Mouse (Mus musculus) T-helper 1 cell (primary cell): ENCODE data around the gene Zbtb45.

ENCODE experiments used
- in situ Hi-C: fragments of 300-600 bp; cut with MboI, MseI; formaldehyde crosslinking; loops from one replicate; pipeline ENCODE4 v1.15.1; 2025; ENCODE audit warnings: high pct_unique_total_duplicates

Zbtb45 gene

DNA sequence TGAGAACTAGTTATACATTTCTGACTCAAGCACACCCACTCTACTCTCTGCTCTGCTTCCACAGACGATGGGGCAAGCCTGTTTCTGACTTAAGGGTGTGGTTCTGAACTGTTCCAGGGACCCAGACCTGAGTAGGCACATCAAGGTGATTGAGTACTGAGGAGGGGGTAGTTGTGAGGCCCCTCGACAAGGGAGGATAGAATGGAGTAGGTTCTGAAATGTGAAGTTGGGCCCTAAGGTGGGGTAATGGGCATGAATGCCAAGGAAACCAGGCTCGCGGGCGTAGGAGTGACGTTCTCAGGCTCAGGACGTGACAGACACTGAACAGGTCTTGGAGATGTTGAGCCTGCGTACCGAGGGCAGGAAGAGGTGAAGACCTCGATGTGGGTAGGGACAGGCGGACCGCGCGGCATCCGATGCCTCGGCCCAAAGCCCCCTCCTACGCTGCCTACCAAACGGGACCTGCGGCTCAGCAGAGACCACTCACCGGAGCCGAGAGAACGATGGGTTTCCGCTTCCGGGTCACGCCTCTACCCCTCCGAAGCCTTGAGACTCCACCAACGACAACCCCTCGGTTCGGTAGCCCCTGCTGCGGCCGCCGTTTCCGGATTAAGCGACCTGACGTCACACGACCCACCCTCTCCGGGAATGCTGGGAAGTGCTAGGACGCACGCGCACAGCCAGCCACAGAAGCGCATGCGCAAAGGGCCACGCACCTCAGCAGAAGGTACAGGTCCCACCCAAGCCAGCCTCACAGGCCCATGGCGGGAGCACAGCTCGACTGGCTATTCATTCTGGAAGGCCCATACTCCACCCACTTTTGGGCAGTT is 24.5 kb upstream of the Zbtb45 start, which contains the start of gene Chmp2a:
Gene Chmp2a, minus strand, starts transcription at position 660 of the 830 bp plus-strand sequence.
- in situ Hi-C loops: no loop called here

DNA sequence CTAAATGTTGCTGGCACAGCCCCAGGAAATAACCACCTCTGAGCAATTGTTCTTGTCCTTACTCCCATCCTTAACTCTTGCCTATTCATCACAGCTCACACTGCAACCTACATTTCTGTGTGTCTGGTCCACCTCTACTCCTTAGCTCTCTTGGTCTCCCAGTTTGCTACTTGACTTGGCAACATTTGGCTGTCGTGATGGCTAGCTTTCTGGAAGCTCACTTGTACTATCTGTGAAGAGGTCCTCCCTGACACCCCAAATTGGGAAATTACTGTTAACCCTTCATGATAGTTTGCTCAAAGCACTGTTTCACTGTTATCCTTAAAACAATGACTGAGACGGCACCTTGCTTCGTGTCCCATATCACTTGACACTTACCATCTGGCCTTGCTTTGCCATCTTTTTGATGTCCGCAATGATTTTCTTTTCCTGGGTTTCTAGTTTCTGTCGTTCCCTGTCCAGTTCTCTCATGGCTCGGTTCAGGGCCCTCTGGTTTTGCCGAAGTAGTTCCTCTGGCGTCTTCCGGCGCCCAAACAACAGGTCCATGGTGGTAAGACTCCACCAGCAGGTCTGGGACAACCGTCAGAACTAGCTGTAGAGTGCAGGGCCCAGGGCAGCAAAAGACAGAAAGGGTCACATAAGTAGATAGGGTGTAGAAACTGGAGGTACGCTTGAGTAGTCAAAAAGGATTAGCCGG is 23.8 kb upstream of the Zbtb45 start:
- in situ Hi-C loops: no loop called here

DNA sequence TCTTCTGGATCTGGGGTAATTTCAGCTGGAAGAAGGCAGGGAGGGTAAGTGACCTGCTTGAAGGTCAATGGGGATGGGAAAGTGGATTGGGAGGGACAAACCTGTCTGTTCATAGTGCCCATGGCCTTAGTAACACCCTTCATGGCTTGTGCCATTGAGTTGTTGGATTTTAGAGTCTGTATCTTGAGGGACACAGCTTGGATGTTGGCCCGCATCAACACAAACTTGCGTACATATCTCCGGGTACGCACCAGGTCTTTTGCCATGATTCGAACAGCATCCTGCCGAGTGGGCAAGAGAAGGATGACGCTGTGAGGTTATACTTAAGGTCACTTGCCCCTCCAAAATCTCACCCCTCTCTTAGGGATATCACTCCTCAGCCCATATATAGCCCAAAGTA is 22.7 kb upstream of the Zbtb45 start:
- in situ Hi-C loops: no loop called here

DNA sequence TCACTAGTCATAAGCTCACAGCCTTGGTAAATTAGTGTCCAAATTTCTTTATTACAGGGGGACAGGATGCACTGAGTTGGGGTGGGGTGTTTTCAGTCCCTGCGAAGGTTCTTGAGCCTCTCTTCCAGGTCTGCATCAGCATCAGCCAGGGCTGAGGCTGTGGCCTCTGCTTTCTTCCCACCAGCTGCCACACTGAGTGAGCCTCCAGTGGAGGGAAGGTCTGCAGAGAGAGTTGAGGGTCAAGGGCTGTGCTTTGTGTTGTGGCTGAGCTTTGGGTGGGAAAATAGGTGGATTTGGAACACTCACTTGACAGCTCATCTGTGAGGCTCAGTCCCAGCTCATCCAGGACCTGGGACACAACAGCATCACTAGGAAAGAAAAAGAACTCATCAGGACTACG is 22.1 kb upstream of the Zbtb45 start:
- in situ Hi-C loops: no loop called here

DNA sequence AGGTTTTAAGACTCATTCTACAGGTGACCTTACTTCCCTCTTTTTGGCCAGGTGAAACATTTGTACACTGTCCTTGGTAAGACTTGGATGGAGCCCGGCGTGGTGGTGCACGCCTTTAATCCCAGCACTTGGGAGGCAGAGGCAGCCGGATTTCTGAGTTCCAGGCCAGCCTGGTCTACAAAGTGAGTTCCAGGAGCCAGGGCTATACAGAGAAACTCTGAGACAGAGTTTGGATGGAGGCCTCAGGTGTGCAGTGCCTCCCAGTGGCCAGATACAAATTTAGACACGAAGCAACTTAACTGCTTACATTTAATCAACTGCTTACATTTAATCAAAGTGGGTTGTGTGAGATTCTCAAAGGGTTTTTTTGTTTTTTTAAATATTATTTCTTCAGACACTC is 21.2 kb upstream of the Zbtb45 start:
- in situ Hi-C loops: no loop called here

DNA sequence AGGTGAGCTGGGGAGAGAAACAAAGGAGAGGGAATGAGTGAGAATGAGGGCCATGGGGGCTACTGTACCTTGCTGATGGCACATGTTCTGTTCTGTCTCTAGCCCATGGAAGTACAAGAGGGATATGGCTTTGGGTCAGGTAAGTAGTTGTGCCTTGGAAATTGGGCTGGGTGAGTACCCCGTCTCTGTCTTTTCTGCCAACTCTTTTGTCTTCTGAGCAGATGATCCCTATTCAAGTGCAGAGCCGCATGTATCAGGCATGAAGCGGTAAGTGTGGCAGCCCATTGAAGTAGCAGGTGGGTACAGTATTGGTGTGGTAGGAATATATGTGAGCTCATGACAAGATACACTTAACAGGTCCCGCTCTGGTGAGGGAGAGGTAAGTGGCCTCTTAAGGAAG is 19.2 kb upstream of the Zbtb45 start:
- in situ Hi-C loops: no loop called here

DNA sequence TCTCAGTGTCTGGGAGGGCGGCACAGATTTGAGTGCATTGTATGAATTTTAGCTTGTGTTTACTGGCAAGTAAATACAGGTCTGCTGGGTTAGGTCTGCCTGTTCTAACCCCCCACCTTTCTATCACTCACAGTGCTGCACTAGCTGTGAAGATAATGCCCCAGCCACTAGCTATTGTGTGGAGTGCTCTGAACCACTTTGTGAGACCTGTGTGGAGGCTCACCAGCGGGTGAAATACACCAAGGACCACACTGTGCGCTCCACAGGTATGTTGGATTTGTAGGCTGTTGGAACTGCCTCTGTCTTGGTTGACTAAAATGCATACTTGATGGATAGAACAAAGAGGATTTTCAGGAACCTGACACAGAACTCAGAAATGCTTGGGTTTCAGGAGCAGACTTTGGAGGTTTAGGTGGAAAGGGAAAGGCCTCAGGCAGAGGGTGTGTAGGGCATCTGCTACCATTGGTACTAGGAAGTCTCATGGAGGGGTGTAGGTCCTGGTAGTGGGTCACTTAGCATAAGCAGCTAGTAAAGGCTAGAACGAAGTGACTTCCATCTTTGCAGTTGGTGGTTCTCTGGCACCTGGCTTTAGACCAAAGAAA is 15.8 kb upstream of the Zbtb45 start:
- in situ Hi-C loops: no loop called here

DNA sequence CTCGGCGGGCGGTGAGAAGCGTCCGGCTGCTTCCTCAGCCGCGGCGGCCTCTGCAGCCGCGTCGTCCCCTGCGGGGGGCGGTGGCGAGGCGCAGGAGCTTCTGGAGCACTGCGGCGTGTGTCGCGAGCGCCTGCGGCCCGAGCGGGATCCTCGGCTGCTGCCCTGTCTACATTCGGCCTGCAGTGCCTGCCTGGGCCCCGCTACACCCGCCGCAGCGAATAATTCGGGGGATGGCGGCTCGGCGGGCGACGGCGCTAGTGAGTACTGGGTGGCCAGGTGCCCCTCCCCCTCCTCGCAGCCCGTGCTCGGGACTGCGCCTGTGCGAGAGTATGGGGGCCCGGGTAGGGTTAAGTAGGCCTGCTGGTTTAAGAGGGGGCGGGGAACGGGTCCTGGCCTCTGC is 15.0 kb upstream of the Zbtb45 start:
- in situ Hi-C loops: no loop called here

DNA sequence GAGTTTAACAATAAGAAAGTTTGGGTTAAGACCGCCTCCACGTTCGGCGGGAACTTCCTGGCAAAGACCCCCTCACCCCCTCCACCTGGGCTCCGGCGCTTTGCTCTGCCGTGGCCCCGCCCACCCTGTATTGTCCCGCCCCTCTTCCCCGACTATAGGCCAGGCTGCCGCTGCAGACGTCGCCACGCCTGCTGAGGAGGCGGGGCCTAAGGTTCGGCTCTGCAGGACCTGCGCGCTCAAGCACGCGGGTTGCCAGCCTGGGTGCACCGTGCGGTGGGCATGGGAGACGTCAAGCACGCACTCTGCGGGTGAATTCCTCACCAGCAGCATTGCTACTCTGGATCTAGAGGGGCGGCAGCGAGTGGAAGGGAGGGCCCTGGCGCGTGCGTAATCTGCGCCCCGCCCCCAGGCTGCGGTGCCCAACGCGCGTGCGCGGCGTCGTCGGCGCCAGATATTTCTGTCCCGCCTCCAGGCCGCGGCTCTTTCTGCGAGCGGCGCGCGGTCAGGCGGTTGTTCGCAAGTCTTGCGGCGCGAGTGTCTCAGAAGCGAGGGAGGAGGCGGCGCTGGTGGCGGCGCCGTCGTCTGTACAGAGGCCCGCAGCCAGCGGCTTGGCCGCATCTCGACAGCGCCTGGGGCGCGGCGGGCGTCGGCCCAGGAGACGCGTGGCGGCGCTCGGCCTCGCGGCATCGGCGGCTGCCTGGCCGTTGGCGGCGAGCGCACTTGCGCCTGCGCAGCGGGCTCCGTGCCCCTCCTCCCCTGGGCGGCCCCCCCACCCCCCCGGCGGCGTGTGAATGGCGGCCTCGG is 14.3 kb upstream of the Zbtb45 start:
- in situ Hi-C loops: no loop called here

DNA sequence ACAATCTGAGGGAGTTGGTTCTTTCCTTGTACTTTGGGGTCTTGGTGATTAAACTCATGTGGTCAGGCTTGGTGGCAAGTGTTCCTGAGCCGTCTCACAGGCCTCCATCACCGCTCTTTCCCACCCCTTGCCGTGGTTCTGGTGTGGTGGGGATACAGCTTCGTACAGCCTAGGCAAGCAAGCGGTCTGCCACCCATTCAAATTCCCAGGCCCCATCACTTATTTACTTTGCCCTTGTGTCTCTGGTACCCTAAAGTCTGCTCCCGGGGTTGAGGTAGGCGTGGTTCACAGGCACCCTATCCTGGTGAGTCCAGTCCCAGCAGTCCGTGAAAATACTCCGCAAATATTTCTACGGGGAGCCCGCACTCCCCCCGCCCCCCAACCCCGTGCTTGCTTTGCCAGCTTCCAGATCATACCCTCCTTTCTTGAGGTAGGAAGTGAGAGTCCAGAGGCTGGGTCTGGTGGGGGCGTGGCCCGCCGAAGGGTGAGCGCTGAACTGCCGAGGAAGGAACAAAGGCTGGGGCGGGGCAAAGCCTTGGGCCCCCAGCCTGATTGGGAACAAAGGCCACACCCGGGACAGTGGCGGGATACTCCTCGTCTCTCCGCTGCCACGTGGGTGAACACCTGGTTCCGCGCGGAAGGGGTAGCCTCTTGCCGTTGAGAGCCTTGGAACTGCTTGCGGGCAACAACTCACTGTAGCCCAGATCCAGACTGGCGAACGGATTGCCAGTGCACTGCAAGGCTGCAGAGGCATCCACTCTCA is 13.1 kb upstream of the Zbtb45 start:
- in situ Hi-C loops: no loop called here

DNA sequence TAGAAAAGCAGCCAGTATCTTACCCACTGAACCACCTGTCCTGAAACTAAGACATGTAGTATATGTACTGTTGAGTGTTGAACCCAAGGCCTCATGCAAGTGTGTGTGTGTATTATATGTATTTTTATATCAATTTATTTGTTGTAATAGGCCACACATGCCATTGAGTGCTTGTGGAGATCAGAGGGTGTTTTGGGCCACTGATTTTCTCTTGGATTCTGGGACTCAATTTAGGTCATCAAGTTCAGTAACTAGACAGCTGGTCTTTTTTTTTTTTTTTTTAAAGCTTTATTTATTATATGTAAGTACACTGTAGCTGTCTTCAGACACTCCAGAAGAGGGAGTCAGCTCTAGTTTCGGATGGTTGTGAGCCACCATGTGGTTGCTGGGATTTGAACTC is 5.4 kb upstream of the Zbtb45 start:
- in situ Hi-C loops: no loop called here

DNA sequence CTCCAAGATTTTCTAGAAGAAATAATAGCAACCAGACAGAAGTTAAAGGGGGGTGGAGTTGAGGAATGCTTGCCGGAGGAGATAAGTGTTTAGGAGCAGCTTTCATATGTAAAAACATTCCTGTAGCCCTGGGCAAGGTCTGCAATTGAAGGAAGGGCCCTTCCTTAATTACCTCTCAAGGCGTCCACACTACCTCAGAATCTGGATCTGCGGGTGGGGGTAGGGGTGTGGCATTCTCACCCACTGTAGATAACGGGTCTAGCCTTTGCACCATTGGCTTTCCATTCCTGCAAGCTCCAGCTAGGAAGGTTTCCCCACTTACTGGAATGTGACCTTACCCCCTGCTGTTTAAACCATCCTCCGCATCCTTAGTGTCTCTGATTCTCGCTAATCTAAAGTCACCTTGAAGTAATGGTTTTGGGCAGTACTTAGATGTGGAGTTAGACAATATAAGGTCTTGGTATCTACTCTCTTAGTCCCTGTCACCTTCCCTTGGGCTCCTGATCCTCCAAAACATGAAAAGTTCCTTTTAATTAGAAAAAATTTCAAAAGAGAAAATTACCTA is 4.5 kb upstream of the Zbtb45 start:
- in situ Hi-C loops: no loop called here

DNA sequence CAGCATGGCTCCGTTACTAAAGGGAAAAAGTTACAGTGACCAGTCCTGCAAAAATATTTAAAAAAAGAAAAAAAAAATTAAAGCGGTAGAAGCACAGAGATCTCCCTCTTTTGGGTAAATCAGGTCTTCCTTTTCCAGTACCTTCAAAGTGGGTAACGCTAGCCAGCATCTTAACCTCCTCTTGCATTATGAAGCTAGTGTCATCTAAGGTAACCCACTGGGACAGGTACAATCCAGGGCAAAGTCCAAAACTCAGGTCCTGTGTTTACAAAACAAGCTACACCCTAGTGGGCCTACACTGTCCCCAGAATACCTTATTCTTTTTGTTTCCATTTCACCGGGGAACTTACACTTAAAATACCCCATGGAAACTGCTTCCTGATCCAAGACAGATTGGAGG is 3.8 kb upstream of the Zbtb45 start:
- in situ Hi-C loops: no loop called here

DNA sequence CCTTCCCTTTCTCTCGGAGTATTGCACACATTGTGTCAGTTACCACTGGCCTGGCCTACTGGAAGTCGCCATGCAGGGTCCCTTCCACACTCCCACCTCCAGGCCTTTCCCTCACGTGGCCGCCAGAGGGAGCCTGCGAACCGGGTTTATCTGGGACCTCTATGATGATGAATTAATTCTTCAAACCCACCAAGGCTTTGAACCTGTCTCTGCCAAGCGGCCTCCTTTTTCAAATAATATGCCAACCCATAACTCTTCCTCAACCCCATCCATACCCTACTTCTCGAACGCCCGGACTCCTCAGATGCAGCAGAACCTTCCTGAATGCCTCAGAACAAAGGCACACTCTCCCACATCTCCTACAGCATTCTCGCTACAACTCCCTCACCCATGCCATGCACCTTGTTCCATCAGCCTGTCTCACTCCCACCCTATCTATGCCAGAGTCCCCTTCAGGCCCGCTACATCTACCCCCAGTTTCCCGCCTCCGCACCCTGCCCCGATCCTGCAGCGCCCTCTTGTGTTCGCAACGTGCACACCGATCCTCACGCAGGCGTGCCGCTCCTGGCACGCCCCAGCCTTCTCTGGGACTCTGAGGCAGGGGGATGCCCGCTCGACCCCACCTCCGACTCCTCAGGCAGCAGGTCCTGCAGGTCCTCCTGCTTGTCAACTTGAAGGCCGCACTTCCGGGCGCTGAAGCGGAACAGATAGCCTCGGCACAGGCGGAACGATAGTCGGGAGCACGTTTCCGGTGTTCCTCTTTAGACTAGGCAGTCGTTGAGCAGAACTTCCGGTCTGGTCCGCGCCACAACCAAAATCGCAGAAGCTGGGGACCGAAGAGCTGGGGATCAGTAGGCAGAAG is 460 bp downstream of the Zbtb45 start:
- in situ Hi-C loops: loop anchor here (5.0 kb wide), 1 partner anchor 33 kb away; no protein-coding TSS in a partner anchor

DNA sequence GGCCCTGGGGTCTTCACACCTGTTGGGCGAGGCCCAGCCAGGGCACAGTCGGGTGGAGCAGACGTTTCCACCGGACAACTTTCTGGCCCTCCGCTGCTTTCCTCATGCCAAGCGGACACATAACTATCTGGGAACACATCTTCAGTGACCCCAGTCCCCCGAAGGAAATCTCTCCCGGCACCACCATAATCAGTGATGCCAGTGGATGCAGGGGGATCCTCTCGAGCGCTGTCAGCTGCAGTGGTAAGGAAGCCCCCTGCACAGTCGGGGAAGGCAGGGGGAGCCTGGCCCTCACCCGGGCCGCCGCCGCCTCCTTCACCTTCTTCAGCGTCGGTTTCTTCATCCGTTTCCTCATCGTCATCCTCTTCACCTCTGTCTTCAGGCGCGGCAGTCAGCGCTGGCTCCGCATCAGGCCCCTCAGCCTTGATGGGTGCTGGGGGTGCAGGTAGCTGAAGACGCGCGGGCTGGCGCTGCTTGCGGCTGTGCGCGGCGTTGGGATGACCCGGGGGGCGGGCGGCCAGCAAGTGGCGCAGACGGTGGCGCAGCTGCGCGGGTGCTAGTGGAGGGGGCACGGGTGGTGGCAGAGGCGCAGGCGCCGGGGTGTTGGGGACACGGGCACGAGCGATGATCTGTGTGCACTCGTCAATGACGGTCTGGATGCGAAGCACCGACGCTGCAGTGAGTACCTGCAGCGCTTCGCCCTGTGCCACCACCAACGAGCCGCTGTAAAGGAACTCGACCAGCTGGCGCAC is 2.3 kb downstream of the Zbtb45 start:
- in situ Hi-C loops: loop anchor here (5.0 kb wide), 1 partner anchor 35 kb away; no protein-coding TSS in a partner anchor

DNA sequence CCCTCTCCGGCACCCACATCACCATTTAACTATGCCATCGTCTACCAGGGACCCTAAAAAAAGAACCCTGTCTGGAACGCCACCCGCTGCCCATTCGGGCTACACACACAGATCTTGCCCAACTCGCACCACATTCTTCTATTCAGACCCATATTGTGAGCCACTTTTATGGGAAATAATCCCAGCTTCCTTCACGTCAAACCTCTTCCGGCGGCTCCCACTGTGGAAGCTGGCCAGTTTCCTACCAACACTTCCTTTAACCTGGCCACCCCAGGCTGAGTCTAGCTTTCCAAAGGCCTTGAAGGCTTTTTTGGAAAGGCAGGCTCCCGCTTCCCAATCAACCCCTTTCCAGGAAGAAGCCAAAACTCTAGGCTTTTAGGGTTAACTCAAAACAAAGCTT is 3.3 kb downstream of the Zbtb45 start:
- in situ Hi-C loops: loop anchor here (5.0 kb wide), 1 partner anchor 36 kb away; no protein-coding TSS in a partner anchor

DNA sequence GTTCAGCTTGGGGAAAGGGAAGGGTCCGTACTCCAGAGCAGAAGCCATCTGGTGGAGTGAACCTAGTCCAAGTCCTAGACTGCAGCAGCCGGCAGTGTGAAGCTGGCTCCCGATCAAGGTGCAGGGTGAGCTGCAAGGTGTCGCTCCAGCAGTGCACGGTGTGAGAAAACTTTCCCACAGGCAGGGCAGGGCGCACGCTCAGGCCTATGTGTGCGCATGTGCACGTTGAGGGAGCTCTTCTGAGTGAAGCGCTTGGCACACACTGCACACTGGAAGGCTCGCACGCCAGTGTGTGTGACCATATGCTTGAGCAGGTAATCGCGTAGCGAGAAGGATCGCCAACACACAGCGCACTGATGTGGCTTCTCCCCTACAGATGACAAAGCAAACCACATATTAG is 3.8 kb downstream of the Zbtb45 start:
- in situ Hi-C loops: loop anchor here (5.0 kb wide), 1 partner anchor 36 kb away; no protein-coding TSS in a partner anchor

DNA sequence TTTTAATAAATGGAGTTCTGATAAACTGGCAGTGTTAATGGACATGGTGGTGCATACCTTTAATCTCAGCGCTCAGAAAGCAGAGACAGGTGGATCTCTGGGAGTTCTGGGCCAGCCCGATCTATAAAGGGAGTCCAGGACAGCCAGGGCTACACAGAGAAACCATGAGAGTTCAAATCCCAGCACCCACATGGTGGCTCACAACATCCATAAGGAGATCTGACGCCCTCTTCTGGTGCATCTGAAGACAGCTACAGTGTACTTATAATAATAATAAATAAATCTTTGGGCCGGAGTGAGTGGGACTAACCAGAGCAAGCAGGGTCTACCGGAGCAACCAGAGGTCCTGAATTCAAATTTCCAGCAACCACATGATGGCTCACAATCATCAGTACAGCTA is 6.5 kb downstream of the Zbtb45 start:
- in situ Hi-C loops: no loop called here

DNA sequence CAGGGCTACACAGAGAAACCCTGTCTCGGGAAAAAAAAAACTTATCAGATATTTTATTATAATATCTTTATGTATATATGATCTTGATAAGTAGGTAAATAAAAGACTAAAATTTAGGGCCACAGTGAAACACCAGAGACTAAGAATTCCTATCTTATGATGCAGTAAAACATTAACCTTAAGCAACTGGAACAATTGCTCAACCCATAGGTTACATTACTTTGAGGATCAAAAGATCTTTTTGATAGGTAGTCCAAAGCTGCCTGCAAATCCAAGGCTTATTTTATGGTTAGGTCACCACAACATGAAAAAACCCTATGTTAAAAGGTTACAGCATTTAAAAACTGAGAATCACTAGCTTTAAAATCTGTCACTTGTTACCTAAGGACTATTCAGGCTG is 8.2 kb downstream of the Zbtb45 start:
- in situ Hi-C loops: no loop called here
